Mouse (Mus musculus) heart, adult 11 months (tissue): ENCODE data around the gene Zfp764.
A peak's percentile ranks its signal among the peaks of the same experiment; 100 is the strongest.
"Not testable (repeated sequence)": the region's sequence is repeated elsewhere in the genome, so short reads cannot be mapped to it uniquely, and the experiment has no call there.

Experiments used
- DNase-seq: peaks from one replicate; pipeline ENCODE4 v3.0.0; 2022

The Zfp764 gene

DNA sequence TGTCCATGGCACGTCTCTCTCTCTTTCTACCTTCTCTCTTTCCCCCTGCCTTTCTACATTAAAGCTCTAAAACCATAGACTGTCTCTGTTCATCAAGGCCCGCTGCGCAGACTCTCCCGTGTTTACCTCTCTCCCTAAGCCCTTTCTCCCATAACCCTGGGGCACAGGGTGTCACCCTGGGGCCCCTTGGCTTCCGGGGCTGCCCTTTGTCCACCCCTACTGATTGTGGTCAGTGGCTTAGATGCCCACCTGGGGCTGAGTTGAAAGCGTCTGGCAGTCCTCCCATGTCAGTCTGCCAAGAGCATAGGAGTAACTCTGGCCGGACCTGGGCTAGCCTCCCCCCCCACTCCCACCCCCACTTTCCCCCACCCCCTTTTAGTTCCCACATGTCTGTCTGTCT, 16.3 kb downstream of the Zfp764 start:
- DNase-seq, result peak; percentile 83

DNA sequence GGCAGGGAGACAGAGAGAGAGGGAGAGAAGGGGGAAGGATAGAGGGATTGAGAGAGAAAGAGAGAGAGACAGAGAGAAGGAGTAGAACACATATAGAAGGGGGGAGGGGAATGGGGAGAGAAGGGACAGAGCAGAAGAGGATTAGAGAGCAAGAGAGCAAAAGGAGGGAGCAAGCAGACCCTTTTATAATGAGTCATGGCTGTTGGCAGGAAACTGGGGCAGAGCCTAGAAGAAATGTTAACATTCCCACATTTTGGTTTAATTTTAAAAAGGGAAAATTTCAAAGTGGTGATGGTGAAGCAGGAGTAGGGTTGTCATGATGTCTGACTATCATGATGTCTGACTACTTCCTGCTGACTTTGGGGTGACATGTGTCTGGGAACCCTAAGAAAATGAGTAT, 18.4 kb downstream of the Zfp764 start:
- DNase-seq, result not testable (repeated sequence)

DNA sequence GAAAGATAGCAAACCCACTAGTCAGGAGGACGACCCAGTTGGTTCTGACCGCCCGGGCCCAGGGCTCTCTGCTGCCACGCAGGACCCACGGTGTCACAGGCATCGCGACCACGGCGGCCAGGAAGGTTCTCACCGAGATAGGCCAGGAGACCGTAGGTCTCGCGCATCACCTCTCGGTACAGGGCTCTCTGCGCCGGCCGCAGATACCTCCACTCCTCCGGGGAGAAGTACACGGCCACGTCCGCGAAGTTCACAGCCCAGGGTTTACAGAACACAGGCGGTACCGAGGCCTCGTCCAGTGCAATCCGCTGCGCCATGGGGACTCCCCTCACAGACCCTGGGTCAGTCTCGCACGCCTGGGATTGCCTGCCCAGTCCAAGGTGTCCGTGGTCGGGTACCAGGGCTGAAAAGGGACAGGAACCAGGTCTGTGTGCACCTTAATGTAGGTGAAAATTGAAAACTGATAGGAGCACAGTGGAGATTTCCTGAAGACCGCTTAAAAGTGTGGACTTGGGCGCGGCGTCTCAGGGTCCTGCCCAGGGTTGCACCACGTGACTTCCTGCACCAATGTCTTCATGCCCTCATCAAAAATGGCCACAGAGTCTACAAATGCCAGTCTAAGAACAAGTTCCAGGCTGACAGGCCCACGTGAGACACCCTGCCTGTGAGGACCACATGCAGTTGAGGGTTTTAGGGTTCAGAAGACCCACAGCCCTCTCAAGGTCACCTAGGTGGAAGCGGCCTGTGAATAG, 19.8 kb downstream of the Zfp764 start, which contains the start of gene 9130019O22Rik:
Gene 9130019O22Rik (minus strand): TSS at position 526 of the 752 bp plus-strand sequence.
- peak; percentile 99 for DNase-seq

DNA sequence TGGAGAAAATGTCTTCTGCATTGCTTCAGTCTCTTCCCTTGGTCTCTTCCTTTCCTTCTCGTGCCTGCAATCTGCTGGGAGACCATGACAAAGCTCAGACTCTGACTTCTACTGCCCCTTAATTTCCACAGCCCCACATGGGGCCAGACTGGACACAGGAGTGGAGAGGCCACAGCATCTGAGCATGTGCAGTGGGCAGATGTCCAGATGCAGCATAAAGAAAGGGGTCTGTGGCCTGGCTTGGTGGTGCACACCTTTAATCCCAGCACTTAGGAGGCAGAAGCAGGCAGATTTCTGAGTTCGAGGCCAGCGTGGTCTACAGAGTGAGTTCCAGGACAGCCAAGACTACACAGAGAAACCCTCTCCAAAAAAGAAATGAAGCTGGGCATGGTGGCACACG, 21.1 kb downstream of the Zfp764 start:
- not testable (repeated sequence) for DNase-seq

DNA sequence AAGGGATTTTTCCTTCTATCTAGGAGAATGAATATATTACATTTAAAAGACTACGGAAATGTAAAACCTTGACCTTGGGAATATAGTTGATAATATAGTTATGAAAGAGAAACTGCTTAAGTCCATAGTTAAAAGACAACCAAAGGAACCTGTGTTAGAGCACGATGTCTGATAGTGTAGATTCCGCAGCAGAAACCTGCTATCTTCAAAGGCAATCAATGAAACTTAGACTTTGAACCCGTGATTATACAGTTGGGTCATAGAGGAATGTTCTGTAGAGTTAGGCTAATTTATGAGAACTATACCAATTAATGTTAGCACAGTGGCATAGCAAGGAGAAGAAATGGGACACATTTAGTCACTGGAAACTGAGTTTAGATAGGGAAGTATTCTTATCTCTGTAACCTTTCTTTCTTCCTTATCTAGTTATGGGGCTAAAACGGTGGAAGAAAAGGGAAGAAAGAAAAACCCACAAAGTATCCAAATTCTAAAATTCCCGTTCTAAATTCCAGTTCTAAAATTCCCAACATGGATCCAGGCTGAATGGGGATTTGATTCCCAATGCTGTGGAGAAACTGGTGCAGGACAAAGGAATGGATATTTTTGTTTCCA, 28.2 kb downstream of the Zfp764 start:
- no peak for DNase-seq

DNA sequence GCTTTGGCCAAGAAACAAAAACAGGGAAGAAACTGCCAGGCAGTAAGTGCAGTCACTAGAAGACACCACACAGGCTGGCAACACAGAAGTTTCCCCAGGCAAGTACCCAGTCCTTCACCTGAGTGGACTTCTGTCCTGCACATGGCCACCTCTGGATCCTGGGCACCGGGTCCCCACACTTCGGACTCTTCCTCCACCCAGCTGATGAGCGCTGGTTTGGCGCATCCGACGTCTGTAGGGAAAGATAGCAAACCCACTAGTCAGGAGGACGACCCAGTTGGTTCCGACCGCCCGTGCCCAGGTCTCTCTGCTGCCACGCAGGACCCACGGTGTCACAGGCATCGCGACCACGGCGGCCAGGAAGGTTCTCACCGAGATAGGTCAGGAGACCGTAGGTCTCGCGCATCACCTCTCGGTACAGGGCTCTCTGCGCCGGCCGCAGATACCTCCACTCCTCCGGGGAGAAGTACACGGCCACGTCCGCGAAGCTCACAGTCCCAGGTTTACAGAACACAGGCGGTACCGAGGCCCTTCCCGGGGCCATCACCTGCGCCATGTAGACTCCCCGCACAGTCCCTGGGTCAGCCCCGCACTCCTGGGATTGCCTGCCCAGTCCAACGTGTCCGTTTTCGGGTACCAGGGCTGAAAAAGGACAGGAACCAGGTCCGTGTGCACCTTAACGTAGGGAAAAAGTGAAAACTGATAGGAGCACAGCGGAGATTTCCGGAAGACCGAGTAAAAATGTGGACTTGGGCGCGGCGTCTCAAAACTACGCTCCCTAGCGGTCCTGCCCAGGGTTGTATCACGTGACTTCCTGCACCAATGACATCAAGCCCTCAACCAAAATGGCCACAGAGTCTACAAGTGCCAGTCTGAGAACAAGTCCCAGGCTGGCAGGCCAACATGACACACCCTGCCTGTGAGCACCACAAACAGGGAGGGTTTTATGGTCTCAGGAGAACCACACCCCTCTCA, 31.1 kb downstream of the Zfp764 start, which contains the start of gene Zfp747:
Gene Zfp747 (minus strand): TSS at position 780 of the 975 bp plus-strand sequence.
- DNase-seq, result peak; percentile 100

DNA sequence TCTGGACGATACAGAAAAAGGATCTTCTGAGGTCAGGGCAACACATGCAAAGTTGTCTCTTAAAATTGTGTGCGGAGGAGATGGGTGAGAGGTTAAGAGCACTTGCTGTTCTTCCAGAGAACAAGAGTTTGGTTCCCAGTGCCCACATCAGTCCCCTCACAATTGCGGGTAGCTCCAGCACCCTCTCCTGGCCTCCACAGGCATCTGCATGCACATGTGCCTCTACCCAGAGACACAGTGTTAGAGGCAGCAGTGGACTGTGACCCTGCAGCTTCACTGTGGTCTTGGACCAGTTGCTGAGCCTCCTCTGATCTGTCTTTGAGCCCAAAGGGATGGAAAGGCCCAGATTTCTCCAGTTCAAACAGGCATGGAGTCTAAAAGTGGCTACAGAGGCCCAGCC, 34.8 kb downstream of the Zfp764 start:
- DNase-seq, result not testable (repeated sequence)

DNA sequence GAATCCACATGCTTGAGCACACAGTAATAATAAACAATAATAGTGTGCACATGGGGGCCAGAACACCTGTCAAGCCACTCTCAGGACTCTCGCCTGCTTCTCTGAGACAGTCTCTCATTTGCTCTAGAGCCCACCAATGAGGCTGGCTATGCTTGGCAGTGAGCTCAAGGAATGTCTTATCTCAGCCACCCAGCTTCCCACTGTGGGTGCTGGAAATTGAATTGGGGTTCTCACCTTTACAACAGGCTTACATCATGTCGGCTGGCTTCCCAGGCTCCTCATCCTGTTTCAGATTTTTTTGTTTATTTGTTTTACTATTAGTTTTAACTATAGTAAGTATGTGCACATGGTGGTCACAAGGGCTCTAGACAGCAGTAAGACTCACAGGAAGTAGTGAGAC, 35.4 kb downstream of the Zfp764 start:
- DNase-seq, result no peak

DNA sequence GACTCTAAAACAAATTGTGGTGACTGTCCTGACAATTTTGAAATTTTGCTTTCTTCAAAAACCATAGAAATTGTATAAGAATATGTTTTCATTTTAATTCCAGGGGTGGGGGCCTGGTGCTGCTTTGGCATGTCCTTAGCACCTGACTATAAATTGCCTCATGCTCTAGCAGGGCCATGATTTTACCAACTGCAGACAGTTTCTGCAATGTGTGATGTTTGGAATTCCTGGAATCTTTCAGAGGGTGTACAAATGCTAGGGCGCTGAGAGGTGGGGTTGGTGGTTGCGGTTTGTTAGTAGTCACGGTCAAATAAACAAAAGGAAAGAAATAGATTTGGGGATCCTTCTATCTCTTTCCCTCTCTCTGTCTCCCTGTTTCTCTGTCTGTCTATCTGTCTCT, 40.4 kb downstream of the Zfp764 start:
- DNase-seq, result no peak

DNA sequence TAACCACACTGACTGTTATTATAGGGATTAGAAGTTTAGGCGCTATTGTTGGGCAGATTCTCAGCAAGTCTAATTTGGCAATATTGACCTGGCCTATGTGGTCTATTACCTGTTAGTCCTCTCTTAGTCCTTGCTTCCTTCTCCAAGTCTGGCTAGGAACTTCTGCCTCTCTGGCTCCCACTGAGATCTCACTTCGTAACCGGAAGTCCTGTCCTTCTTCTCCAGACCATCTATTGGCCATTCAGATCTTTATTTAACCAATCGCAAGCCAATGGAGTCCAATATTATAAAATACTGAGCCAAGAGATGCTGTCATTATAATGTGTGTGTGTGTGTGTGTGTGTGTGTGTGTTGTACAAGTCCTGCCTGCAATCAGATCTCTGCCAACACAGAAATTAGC, 42.5 kb downstream of the Zfp764 start:
- DNase-seq, result peak; percentile 96

DNA sequence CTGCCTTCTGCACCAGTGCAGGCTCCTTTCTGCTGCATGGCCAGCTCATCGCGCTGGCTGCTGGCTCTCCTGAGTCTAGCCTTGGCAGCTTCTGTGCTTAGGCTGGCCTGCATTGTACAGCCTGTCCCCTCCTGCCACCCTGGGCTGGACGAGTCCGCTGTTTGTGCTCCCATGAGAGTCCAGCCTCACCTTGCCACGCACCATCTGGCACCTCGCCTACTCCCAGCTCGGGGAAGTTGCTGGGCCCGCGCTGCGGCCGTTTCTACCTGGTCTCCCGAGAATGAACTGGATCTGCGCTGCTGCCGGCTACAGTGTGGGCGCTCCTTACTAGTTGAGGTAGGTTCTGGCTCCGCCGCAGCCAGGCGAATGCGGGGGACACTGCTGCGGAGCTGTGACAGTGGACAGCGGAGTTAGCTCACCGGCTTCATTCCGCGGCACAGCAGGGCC, 43.1 kb downstream of the Zfp764 start:
- DNase-seq, result no peak

DNA sequence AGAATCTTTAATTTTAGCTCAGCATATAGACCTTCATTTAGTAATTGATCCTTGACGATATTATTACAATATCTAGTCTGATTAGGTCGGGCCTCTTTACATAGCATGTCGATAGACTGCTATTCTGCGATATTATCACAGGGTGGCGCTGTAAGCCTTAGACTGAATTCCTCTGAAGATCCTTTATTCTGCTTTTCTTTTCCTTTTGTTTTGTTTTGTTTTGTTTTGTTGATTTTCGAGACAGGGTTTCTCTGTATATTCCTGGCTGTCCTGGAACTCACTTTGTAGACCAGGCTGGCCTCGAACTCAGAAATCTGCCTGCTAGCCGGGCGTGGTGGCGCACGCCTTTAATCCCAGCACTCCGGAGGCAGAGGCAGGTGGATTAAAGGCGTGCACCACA, 44.2 kb downstream of the Zfp764 start:
- DNase-seq, result not testable (repeated sequence)

DNA sequence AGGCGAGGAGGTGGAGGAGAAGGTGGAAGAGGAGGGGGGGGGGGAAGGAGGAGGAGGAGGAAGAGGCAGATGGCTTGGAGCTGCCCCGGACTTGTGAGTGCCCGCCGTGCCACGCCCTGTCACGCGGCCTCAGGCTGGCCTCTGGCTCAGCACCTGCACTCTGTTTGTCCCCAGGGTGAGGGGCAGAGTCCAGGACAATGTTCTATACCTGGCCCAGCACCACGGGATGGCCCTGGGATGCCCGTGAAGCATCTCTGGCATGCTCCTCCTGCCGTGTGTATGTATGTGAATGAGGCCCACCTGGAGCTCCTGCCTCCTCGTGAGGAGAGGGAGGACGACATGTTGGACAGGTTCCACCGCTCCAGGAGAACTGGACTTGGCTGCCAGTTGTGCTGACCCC, 45.2 kb downstream of the Zfp764 start:
- DNase-seq, result peak; percentile 89

DNA sequence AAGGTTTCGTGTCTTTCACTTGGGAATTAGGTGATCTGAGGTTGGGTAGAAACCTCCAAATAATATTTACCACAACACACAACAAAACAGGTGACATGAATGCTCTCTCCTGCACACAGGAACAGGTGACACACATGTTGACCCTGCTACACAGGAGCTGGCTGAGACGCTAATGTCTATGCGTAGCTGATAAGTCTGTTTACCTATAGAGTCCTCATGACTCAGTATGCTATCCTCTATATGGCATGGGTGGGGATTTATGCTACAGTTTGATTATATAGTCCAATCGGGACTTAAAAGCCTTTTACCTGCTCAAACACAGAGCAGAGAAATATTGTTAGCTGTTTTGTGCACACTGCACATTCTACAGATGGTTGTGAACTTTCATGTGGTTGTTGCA, 46.4 kb downstream of the Zfp764 start:
- no peak for DNase-seq

DNA sequence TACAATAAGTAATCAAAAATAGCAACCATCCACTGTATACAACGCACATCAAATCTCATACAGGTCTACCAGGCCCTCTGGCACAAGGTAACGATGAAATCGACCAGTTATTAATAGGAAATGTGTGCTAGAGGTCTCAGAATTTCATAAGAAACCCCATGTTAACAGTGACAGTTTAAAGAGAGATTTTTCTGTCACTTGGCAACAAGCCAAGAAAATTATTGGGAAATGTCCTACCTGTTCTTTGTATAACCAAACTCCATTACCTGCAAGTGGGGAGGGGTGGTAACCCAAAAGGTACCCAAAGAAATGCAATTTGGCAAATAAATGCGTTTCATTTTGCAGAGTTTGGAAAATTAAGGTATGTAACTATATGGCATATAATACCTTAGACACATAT, 48.1 kb downstream of the Zfp764 start:
- DNase-seq, result no peak

DNA sequence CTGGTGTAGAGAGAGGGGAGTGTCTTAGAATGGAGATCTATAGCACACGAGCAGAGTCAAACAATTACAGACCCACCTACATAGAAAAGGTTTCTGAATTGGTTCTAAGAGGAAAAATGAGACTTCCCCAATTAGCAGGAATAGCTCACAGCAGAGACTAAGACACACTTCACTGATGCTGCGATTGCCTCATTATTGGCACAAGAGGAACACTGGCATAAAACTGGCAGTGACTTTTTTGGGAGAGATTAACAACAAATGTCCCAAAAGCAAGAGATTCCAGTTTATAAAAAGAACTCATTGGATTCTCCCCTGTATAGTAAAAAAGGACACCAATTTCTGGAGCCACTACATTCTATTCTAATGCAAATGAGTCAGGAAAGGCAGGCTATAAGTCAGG, 48.8 kb downstream of the Zfp764 start:
- DNase-seq, result no peak

DNA sequence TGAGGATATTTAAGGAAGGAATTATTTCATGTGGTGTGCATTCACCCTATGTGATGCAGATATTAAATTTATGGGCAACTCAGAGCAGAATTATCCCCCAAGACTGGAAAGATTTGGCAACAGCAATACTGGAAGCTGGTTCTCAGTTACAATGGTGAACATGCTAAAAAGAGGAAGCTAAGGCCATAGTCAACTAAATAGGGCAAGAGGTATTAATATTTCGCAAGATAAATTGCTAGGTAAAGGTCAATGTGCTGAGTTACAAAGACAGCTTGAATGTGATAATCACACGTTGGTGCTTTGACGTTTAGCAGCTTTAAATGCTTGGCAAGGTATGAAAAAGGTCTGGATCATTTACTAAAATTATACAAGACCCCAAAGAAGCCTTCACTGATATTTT, 50.8 kb downstream of the Zfp764 start:
- no peak for DNase-seq
